Mouse (Mus musculus) heart, embryonic 13.5 days (tissue): ENCODE measurements around the gene Ryk. TPM values are rescaled to one million over a fixed set of nuclear protein-coding genes. Genes with fewer than 3 reads are reported as not detected.

Source experiments
- ATAC-seq: fragments of 200-750 bp; cut with Nextera tagmentation; 2 replicates; pipeline ENCODE4 v1.8.0; 2017; ENCODE audit warnings: moderate TSS enrichment; ENCODE audit not compliant: insufficient number of reproducible peaks, low FRiP score, low TSS enrichment; ENCODE audit errors: extremely low read depth
- H3K27ac ChIP-seq: fragments of 300-500 bp; sonication (generic); replicated peaks from 2 replicates; pipeline ENCODE4 v1.5.1; 2015; ENCODE audit warnings: moderate library complexity, mild to moderate bottlenecking, inconsistent platforms
- H3K27me3 ChIP-seq: fragments of 300-500 bp; sonication (generic); replicated peaks from 2 replicates; pipeline ENCODE4 v1.6.1; 2015; ENCODE audit warnings: mild to moderate bottlenecking, inconsistent platforms
- H3K36me3 ChIP-seq: fragments of 300-500 bp; sonication (generic); 2 replicates; pipeline ENCODE4 v1.6.1; 2015; ENCODE audit warnings: mild to moderate bottlenecking, inconsistent platforms
- H3K4me1 ChIP-seq: fragments of 300-500 bp; sonication (generic); 2 replicates; pipeline ENCODE4 v1.6.1; 2015; ENCODE audit warnings: inconsistent platforms
- H3K4me2 ChIP-seq: fragments of 300-500 bp; sonication (generic); 2 replicates; pipeline ENCODE4 v1.6.1; 2015; ENCODE audit warnings: inconsistent platforms, mild to moderate bottlenecking, moderate library complexity
- H3K4me3 ChIP-seq: fragments of 300-500 bp; sonication (generic); 2 replicates; pipeline ENCODE4 v1.5.1; 2015; ENCODE audit warnings: moderate library complexity, mild to moderate bottlenecking, inconsistent platforms
- H3K9ac ChIP-seq: fragments of 300-500 bp; sonication (generic); 2 replicates; pipeline ENCODE4 v1.6.1; 2015; ENCODE audit warnings: inconsistent platforms, mild to moderate bottlenecking, moderate library complexity
- H3K9me3 ChIP-seq: fragments of 300-500 bp; sonication (generic); 2 replicates; pipeline ENCODE4 v1.6.1; 2016; ENCODE audit warnings: inconsistent platforms
- WGBS: fragments of 180-500 bp; shearing (Covaris S2); methylation state at CpG from one replicate; pipeline ENCODE4 v1.1.7; 2015; ENCODE audit warnings: mixed read lengths; 5-methylcytosine and 5-hydroxymethylcytosine counted together
- polyA plus RNA-seq: library from polyadenylated mRNA; unstranded; fragments of >200 nt; fragmentation: Nextera tagmentation; extraction: Ambion mirVana; gene quantifications from 2 replicates; pipeline ENCODE4 v1.2.1, GENCODE M21; 2015

Ryk gene
- polyA plus RNA-seq, 1 experiment from 2014 or later, result 9.6 TPM

DNA sequence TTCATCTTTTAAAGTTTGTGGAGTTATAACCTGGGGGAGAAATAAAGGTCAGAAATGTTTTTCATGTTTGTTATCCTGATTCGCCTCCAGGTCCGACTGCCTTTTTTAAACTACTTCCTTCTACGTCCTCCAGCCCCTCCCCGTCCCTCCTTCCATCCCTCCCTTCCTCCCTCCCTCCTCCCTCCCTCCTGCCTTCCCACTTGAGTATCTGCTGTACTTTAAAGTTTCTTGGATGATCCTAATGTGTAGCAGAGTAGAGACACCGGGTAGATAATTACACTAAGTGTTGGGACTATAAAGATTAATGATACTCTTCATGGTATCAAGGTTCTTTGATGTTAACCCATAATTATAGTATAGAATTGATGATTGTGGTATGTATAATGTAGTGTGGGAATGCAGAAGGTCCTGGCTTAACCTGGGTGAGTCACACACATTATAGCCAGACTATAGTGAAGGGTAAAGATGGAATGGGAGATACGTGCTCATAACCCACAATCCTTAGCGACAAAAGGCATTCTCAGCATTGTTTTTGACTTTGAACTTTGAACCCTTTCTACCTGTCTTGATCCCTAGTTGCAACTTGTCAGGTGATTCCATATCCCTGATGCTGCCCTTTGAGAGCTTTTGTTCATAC is 41.5 kb downstream of the Ryk start:
- no peak for ATAC-seq
- no peaks in the 10 kb centered on the region for H3K9me3 ChIP-seq
- H3K4me3 ChIP-seq, result no peak overlapping the region
- no peaks in the 10 kb centered on the region for H3K27me3 ChIP-seq
- 84% methylated on average over 7 of the region's 7 CpGs for WGBS
- no peak overlapping the region for H3K27ac ChIP-seq
- no peak overlapping the region for H3K9ac ChIP-seq
- 0 out of 2 replicates have a peak, but pooled peaks cover 3% of the 10 kb centered on the region for H3K4me1 ChIP-seq
- no peak overlapping the region for H3K4me2 ChIP-seq
- H3K36me3 ChIP-seq, result peaks cover 77% of the 10 kb centered on the region

- H3K9ac ChIP-seq, result no peak overlapping the region
- H3K9me3 ChIP-seq, result no peaks in the 10 kb centered on the region
- no peak for ATAC-seq
- no peaks in the 10 kb centered on the region for H3K27me3 ChIP-seq
- peaks cover 67% of the 10 kb centered on the region for H3K36me3 ChIP-seq
- H3K4me2 ChIP-seq, result no peak overlapping the region
- WGBS, result 81% methylated on average over 9 of the region's 9 CpGs
- no peak overlapping the region for H3K4me3 ChIP-seq
- H3K4me1 ChIP-seq, result 0 out of 2 replicates have a peak, but pooled peaks cover 3% of the 10 kb centered on the region
- H3K27ac ChIP-seq, result no peak overlapping the region
Measured at GRCm38 (mm10) chr9:102877916-102878315, 43.2 kb downstream of the Ryk start.

GRCm38 (mm10) chr9:102879545-102879944 is 44.8 kb downstream of the Ryk start:
- Histone ChIP-seq H3K27ac (no peak overlapping the region), H3K9ac (no peak overlapping the region), H3K4me2 (no peak overlapping the region), H3K27me3 (no peaks in the 10 kb centered on the region), H3K9me3 (no peaks in the 10 kb centered on the region), H3K4me3 (no peak overlapping the region), H3K4me1 (0 out of 2 replicates have a peak, but pooled peaks cover 3% of the 10 kb centered on the region), H3K36me3 (peaks cover 69% of the 10 kb centered on the region)
- 48% methylated on average over 8 of the region's 8 CpGs for WGBS
- no peak for ATAC-seq

- no peak overlapping the region for H3K9ac ChIP-seq
- ATAC-seq, result no peak
- no peaks in the 10 kb centered on the region for H3K27me3 ChIP-seq
- H3K27ac ChIP-seq, result no peak overlapping the region
- H3K4me1 ChIP-seq, result 0 out of 2 replicates have a peak, but pooled peaks cover 10% of the 10 kb centered on the region
- H3K9me3 ChIP-seq, result no peaks in the 10 kb centered on the region
- peaks cover 54% of the 10 kb centered on the region for H3K36me3 ChIP-seq
- no peak overlapping the region for H3K4me2 ChIP-seq
- 90% methylated on average over 9 of the region's 9 CpGs for WGBS
- no peak overlapping the region for H3K4me3 ChIP-seq
Measured at GRCm38 (mm10) chr9:102884703-102885102, 50.0 kb downstream of the Ryk start.

GRCm38 (mm10) chr9:102890166-102890565 is 55.4 kb downstream of the Ryk start:
- H3K9me3 ChIP-seq, result no peaks in the 10 kb centered on the region
- H3K36me3 ChIP-seq, result peaks cover 55% of the 10 kb centered on the region
- 0 out of 2 replicates have a peak overlapping the region, but pooled peaks have one; percentile 42 for H3K27ac ChIP-seq
- peaks cover 16% of the 10 kb centered on the region for H3K4me1 ChIP-seq
- no peak overlapping the region for H3K9ac ChIP-seq
- WGBS, result 21% methylated on average over 9 of the region's 9 CpGs
- H3K4me3 ChIP-seq, result no peak overlapping the region
- no peaks in the 10 kb centered on the region for H3K27me3 ChIP-seq
- H3K4me2 ChIP-seq, result 0 out of 2 replicates have a peak overlapping the region, but pooled peaks have one; percentile 18
- peak; percentile 84 for ATAC-seq

DNA sequence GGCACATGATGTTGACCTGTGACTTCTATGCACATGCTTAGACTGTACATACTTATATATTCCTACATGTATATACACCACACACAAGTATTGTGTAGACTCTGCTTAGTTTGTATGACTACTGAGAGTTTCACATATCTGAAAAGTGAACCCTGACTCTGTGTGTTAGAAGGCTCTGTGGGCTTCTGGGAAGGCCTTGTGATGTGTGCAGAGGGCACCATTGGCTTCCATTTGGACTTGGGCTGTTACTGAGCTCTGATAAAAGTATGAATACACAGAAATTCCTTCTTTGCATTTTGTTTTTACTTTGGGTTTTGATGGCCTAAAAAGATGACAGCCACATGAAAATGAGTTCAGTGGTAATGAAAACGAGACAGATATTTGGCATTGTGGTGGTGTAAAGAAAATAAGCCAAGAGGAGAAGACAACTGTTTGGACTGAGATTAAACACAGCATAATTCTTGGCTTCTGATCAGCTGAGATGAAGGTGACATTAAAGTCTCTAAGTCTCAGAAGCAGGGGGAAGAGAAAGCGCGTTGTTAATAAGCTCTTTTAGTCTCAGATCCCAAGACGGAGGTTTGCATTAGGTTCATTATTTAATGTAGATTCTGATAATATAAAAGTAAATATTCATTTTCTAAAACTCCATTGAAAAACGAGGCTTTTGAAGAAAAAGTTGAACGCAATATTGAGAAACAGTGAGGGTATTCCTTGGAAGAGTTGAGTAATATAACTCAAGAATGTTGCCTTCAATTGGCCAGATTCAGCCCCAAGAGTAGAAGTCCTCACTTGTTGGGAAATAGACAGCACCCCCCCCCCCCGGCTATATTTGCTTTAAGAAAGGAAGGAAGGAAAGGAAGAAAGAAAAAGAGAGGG is 58.0 kb downstream of the Ryk start:
- no peak overlapping the region for H3K4me3 ChIP-seq
- H3K4me2 ChIP-seq, result no peak overlapping the region
- no peak for ATAC-seq
- no peaks in the 10 kb centered on the region for H3K9me3 ChIP-seq
- WGBS, result 80% methylated on average over 7 of the region's 7 CpGs
- H3K27me3 ChIP-seq, result no peaks in the 10 kb centered on the region
- peaks cover 48% of the 10 kb centered on the region for H3K36me3 ChIP-seq
- peaks cover 16% of the 10 kb centered on the region for H3K4me1 ChIP-seq
- H3K27ac ChIP-seq, result no peak overlapping the region
- no peak overlapping the region for H3K9ac ChIP-seq

GRCm38 (mm10) chr9:102893356-102893870 is 58.7 kb downstream of the Ryk start:
- Histone ChIP-seq H3K4me2 (no peak overlapping the region), H3K27ac (0 out of 2 replicates have a peak overlapping the region, but pooled peaks have one; percentile 1), H3K27me3 (no peaks in the 10 kb centered on the region), H3K36me3 (peaks cover 50% of the 10 kb centered on the region), H3K9ac (no peak overlapping the region), H3K4me1 (peaks cover 16% of the 10 kb centered on the region), H3K4me3 (no peak overlapping the region), H3K9me3 (no peaks in the 10 kb centered on the region)
- ATAC-seq, result no peak
- 78% methylated on average over 11 of the region's 11 CpGs for WGBS

- Histone ChIP-seq H3K4me3 (no peak overlapping the region), H3K9ac (no peak overlapping the region), H3K27me3 (no peaks in the 10 kb centered on the region), H3K9me3 (no peaks in the 10 kb centered on the region), H3K27ac (no peak overlapping the region), H3K4me2 (no peak overlapping the region), H3K36me3 (peaks cover 69% of the 10 kb centered on the region), H3K4me1 (no peaks in the 10 kb centered on the region)
- no peak for ATAC-seq
- WGBS, result 84% methylated on average over 6 of the region's 6 CpGs
Measured at GRCm38 (mm10) chr9:102899916-102900315, 65.2 kb downstream of the Ryk start.

DNA sequence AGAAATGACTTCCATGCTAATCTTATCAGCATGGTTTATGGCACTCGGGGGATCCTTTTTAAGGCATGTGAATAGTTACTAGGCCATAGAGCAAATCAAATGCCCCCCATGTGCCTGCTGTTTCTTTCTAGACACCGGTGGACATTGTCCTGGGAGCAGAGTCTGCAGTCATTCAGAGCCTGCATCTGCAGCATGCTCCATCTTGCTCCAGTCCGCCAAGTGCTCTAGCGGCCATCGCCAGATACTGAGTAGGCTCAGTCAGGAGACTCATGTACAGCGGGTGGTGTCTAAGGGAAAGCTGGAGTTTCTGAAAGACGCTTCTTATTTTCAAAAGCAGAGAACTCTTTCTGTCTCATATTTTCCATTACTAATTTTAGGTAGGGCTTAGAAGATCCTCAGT is 67.6 kb downstream of the Ryk start:
- Histone ChIP-seq H3K9ac (no peak overlapping the region), H3K4me3 (no peak overlapping the region), H3K4me1 (no peaks in the 10 kb centered on the region), H3K9me3 (no peaks in the 10 kb centered on the region), H3K27me3 (no peaks in the 10 kb centered on the region), H3K4me2 (no peak overlapping the region), H3K36me3 (peaks cover 82% of the 10 kb centered on the region), H3K27ac (no peak overlapping the region)
- no peak for ATAC-seq
- WGBS, result 82% methylated on average over 7 of the region's 7 CpGs

GRCm38 (mm10) chr9:102904952-102905351 is 70.2 kb downstream of the Ryk start:
- H3K27ac ChIP-seq, result no peak overlapping the region
- H3K4me1 ChIP-seq, result no peaks in the 10 kb centered on the region
- no peak overlapping the region for H3K4me3 ChIP-seq
- WGBS, result 88% methylated on average over 6 of the region's 6 CpGs
- H3K36me3 ChIP-seq, result peaks cover 83% of the 10 kb centered on the region
- no peaks in the 10 kb centered on the region for H3K27me3 ChIP-seq
- H3K4me2 ChIP-seq, result no peak overlapping the region
- H3K9me3 ChIP-seq, result no peaks in the 10 kb centered on the region
- no peak for ATAC-seq
- H3K9ac ChIP-seq, result no peak overlapping the region

DNA sequence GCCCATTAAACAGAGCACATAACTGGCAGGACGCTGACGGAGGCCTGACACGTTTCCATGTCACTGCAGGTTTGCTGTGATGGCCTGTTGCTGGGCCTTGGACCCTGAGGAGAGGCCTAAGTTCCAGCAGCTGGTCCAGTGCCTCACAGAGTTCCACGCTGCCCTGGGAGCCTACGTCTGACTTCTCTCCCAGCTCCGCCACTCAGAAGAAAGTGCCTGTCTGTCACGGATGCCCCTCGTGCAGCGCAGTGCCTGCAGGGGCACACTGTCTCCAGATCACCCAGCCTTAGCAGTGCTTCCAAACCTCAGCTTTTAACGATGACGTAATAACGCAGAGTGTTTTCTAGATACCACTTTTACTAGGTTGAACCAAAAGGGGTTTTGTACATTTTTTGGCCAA is 72.1 kb downstream of the Ryk start:
- Histone ChIP-seq H3K9ac (no peak overlapping the region), H3K36me3 (peaks cover 91% of the 10 kb centered on the region), H3K4me3 (no peak overlapping the region), H3K27ac (no peak overlapping the region), H3K4me2 (no peak overlapping the region), H3K4me1 (no peaks in the 10 kb centered on the region), H3K9me3 (no peaks in the 10 kb centered on the region), H3K27me3 (no peaks in the 10 kb centered on the region)
- ATAC-seq, result no peak
- whole genome bisulfite sequencing, result 86% methylated on average over 12 of the region's 12 CpGs
